Mouse (Mus musculus): ENCODE data around the gene Zscan4b. TPM values are rescaled to one million over a fixed set of nuclear protein-coding genes. Genes with fewer than 3 reads are reported as not detected.
"Not testable (repeated sequence)": the region's sequence is repeated elsewhere in the genome, so short reads cannot be mapped to it uniquely, and the experiment has no call there.

Zscan4b gene
- polyA plus RNA-seq (2015; fragmentation: Nextera tagmentation; extraction: Ambion mirVana), result not detected in 2 replicates

- not testable (repeated sequence) for H3K4me2 ChIP-seq (replicated peaks); H3K36me3 ChIP-seq; H3K27ac ChIP-seq (replicated peaks); H3K27me3 ChIP-seq; ATAC-seq (ENCODE audit: insufficient number of reproducible peaks, low FRiP score, low TSS enrichment, low read depth); H3K9ac ChIP-seq; H3K4me1 ChIP-seq; H3K9me3 ChIP-seq (replicated peaks); H3K4me3 ChIP-seq (replicated peaks)
- 88% methylated on average over 1 of the region's 1 CpGs for WGBS
Observed at GRCm38 (mm10) chr7:10904950-10905349, at the start of gene Zscan4b. Zscan4b (minus strand) TSS chr7:10905050.

Other genes with a start within 250 kb of the Zscan4b start
- not detected in 2 replicates for gene Nlrp4b, start 217.3 kb downstream of the Zscan4b start, polyA plus RNA-seq (2015; fragmentation: Nextera tagmentation; extraction: Ambion mirVana)
- 0.13 TPM in 1 of 2 replicates, not detected in the other for gene Vmn1r71, start 150.7 kb downstream of the Zscan4b start, polyA plus RNA-seq (2015; fragmentation: Nextera tagmentation; extraction: Ambion mirVana)
- gene Zscan4c, start 100.7 kb upstream of the Zscan4b start, polyA plus RNA-seq (2015; fragmentation: Nextera tagmentation; extraction: Ambion mirVana), result not detected in 2 replicates
- gene Zscan4-ps1, start 164.6 kb upstream of the Zscan4b start, polyA plus RNA-seq (2015; fragmentation: Nextera tagmentation; extraction: Ambion mirVana), result not detected in 2 replicates